Mouse (Mus musculus) cerebellum, adult 2 months (tissue): ENCODE measurements at regions not wholly inside any gene's neighbourhood (a gene's known extent, or its start where the extent isn't known, plus 50 kb on each side); places are given as distances from the start of the nearest gene placed in this dataset.

Source experiments
- CTCF ChIP-seq: fragments of 200-500 bp; IDR thresholded peaks from 2 replicates; pipeline ENCODE4 v1.5.1; 2011; ENCODE audit warnings: low read depth, mild to moderate bottlenecking, control low read depth, low read length, moderate library complexity, borderline replicate concordance; ENCODE audit not compliant: insufficient read depth
- POLR2A ChIP-seq: fragments of 200-500 bp; IDR thresholded peaks from 2 replicates; pipeline ENCODE4 v1.6.1; 2011; ENCODE audit warnings: low read length, control low read depth, borderline replicate concordance; ENCODE audit not compliant: insufficient read depth

GRCm38 (mm10) chr4:58647761-58648295, 94.1 kb upstream of the Lpar1 start:
- TF ChIP-seq POLR2A (no peak), CTCF (no peak)
